Mouse (Mus musculus) hindbrain, embryonic 16.5 days (tissue): ENCODE data around the gene Znfx1. TPM values are rescaled to one million over a fixed set of nuclear protein-coding genes. Genes with fewer than 3 reads are reported as not detected.

Experiments
- ATAC-seq: fragments of 200-750 bp; cut with Nextera tagmentation; 2 replicates; pipeline ENCODE4 v1.8.0; 2017; ENCODE audit warnings: moderate TSS enrichment, moderate library complexity
- H3K27ac ChIP-seq: fragments of 300-500 bp; sonication (generic); 2 replicates; pipeline ENCODE4 v1.5.1; 2014; ENCODE audit warnings: low read depth, mild to moderate bottlenecking, control low read depth, low read length, moderate library complexity
- H3K27me3 ChIP-seq: fragments of 300-500 bp; sonication (generic); replicated peaks from 2 replicates; pipeline ENCODE4 v1.6.1; 2014; ENCODE audit warnings: low read length; ENCODE audit not compliant: control insufficient read depth, insufficient read depth
- H3K36me3 ChIP-seq: fragments of 300-500 bp; sonication (generic); 2 replicates; pipeline ENCODE4 v1.6.1; 2014; ENCODE audit warnings: mild to moderate bottlenecking, low read length, moderate library complexity, mixed read lengths; ENCODE audit not compliant: control insufficient read depth, insufficient read depth
- H3K4me1 ChIP-seq: fragments of 300-500 bp; sonication (generic); 2 replicates; pipeline ENCODE4 v1.6.1; 2014; ENCODE audit warnings: low read depth, low read length; ENCODE audit not compliant: control insufficient read depth, insufficient read depth
- H3K4me2 ChIP-seq: fragments of 300-500 bp; sonication (generic); 2 replicates; pipeline ENCODE4 v1.6.1; 2014; ENCODE audit warnings: mild to moderate bottlenecking, low read length, control low read depth, moderate library complexity
- H3K4me3 ChIP-seq: fragments of 300-500 bp; sonication (generic); 2 replicates; pipeline ENCODE4 v1.5.1; 2014; ENCODE audit warnings: mild to moderate bottlenecking, low read length, control low read depth, moderate library complexity
- H3K9ac ChIP-seq: fragments of 300-500 bp; sonication (generic); 2 replicates; pipeline ENCODE4 v1.6.1; 2014; ENCODE audit warnings: low read depth, mild to moderate bottlenecking, control low read depth, low read length, moderate library complexity
- H3K9me3 ChIP-seq: fragments of 300-500 bp; sonication (generic); 2 replicates; pipeline ENCODE4 v1.6.1; 2014; ENCODE audit warnings: mild to moderate bottlenecking, low read length, moderate library complexity; ENCODE audit not compliant: control insufficient read depth
- WGBS: fragments of 180-500 bp; shearing (Covaris S2); extraction: QIAGEN DNeasy Blood & Tissue Kit; methylation state at CpG from one replicate; pipeline ENCODE4 v1.1.7; 2014; 5-methylcytosine and 5-hydroxymethylcytosine counted together
- polyA plus RNA-seq: library from polyadenylated mRNA; unstranded; fragments of >200 nt; fragmentation: Nextera tagmentation; extraction: Ambion mirVana; gene quantifications from 2 replicates; pipeline ENCODE4 v1.2.1, GENCODE M21; 2015

The Znfx1 gene
- polyA plus RNA-seq, 1 experiment from 2014 or later: 6.8 TPM

- H3K27ac ChIP-seq: no peak overlapping the region
- H3K4me3 ChIP-seq: no peak overlapping the region
- H3K4me1 ChIP-seq: peaks cover 16% of the 10 kb centered on the region
- ATAC-seq: no peak
- H3K9me3 ChIP-seq: no peaks in the 10 kb centered on the region
- WGBS: 58% methylated on average over 3 of the region's 3 CpGs
- no peak overlapping the region for H3K9ac ChIP-seq
- H3K27me3 ChIP-seq: no peaks in the 10 kb centered on the region
- H3K36me3 ChIP-seq: peaks cover 30% of the 10 kb centered on the region
- no peak overlapping the region for H3K4me2 ChIP-seq
Measured at GRCm38 (mm10) chr2:167058814-167059387, 3.9 kb downstream of the Znfx1 start.

GRCm38 (mm10) chr2:167058201-167058600 lies 4.6 kb downstream of the Znfx1 start:
- peaks cover 30% of the 10 kb centered on the region for H3K36me3 ChIP-seq
- no peak overlapping the region for H3K4me2 ChIP-seq
- H3K4me3 ChIP-seq: no peak overlapping the region
- H3K9me3 ChIP-seq: no peaks in the 10 kb centered on the region
- H3K27me3 ChIP-seq: no peaks in the 10 kb centered on the region
- WGBS: 79% methylated on average over 3 of the region's 3 CpGs
- no peak overlapping the region for H3K27ac ChIP-seq
- no peak overlapping the region for H3K9ac ChIP-seq
- no peak for ATAC-seq
- H3K4me1 ChIP-seq: peaks cover 20% of the 10 kb centered on the region

- WGBS: 88% methylated on average over 5 of the region's 5 CpGs
Measured at GRCm38 (mm10) chr2:167056942-167057323, 5.9 kb downstream of the Znfx1 start.

GRCm38 (mm10) chr2:167056210-167056941 lies 6.4 kb downstream of the Znfx1 start:
- Histone ChIP-seq H3K4me2 (no peak overlapping the region), H3K4me3 (no peak overlapping the region), H3K36me3 (peaks cover 33% of the 10 kb centered on the region), H3K27ac (no peak overlapping the region), H3K9me3 (no peaks in the 10 kb centered on the region), H3K9ac (no peak overlapping the region), H3K27me3 (no peaks in the 10 kb centered on the region), H3K4me1 (peaks cover 14% of the 10 kb centered on the region)
- 95% methylated on average over 15 of the region's 15 CpGs for WGBS
- ATAC-seq: no peak

More at GRCm38 (mm10) chr2:167056942-167057323, 5.9 kb downstream of the Znfx1 start:
- Histone ChIP-seq H3K27ac (no peak overlapping the region), H3K36me3 (peaks cover 33% of the 10 kb centered on the region), H3K9ac (no peak overlapping the region), H3K4me1 (peaks cover 19% of the 10 kb centered on the region), H3K27me3 (no peaks in the 10 kb centered on the region), H3K9me3 (no peaks in the 10 kb centered on the region), H3K4me2 (no peak overlapping the region), H3K4me3 (no peak overlapping the region)
- ATAC-seq: no peak

GRCm38 (mm10) chr2:167055386-167055785 lies 7.4 kb downstream of the Znfx1 start:
- H3K36me3 ChIP-seq: peaks cover 33% of the 10 kb centered on the region
- H3K27me3 ChIP-seq: no peaks in the 10 kb centered on the region
- WGBS: 75% methylated on average over 15 of the region's 15 CpGs
- no peak for ATAC-seq
- no peak overlapping the region for H3K4me3 ChIP-seq
- no peak overlapping the region for H3K27ac ChIP-seq
- H3K4me2 ChIP-seq: no peak overlapping the region
- no peak overlapping the region for H3K9ac ChIP-seq
- no peaks in the 10 kb centered on the region for H3K9me3 ChIP-seq
- peaks cover 5% of the 10 kb centered on the region for H3K4me1 ChIP-seq

GRCm38 (mm10) chr2:167053127-167053844 lies 9.5 kb downstream of the Znfx1 start:
- Histone ChIP-seq H3K9me3 (no peaks in the 10 kb centered on the region), H3K9ac (peak overlapping the region; percentile 1; the same call in 1 of the 2 replicates), H3K4me1 (peaks cover 4% of the 10 kb centered on the region; the same call in 1 of the 2 replicates), H3K4me2 (no peak overlapping the region), H3K36me3 (peaks cover 48% of the 10 kb centered on the region), H3K27me3 (no peaks in the 10 kb centered on the region), H3K27ac (no peak overlapping the region), H3K4me3 (no peak overlapping the region)
- no peak for ATAC-seq
- 56% methylated on average over 9 of the region's 9 CpGs for WGBS

DNA sequence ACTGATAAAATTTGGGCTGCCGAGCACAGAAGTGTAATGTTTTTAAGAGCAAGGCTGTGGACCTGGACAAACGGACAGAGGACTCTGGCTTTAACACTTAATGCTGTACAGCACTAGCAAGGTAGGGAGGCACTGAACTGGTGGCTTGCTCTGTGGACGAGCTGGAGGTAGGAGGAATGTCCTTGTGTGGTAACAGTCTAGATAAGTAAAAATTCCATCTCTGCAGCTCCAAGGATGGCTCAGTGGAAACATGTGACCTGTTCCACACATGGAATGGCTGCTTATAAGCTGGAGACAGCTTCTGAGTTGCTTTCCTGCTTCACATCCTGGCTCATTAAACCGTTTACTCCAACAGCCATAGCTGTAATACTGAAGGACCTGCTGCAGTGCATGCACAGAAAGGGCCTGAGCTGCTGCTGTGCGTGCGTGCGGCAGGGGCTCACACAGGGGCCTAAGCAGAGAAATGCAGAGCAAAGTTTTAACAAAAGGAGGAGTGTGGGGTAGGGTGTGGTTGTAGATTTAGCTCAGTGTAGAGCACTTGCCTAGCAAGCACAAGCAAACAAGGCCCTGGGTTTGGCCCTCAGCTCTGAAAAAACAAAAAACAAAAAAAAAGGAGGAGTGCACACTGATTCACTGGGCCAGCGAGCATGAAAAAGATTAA lies 14.0 kb downstream of the Znfx1 start:
- Histone ChIP-seq H3K27me3 (no peaks in the 10 kb centered on the region), H3K36me3 (peaks cover 49% of the 10 kb centered on the region), H3K4me3 (no peak overlapping the region), H3K4me2 (no peak overlapping the region), H3K27ac (no peak overlapping the region), H3K9me3 (no peaks in the 10 kb centered on the region), H3K9ac (no peak overlapping the region), H3K4me1 (peaks cover 4% of the 10 kb centered on the region; the same call in 1 of the 2 replicates)
- no peak for ATAC-seq
- WGBS: 89% methylated on average over 8 of the region's 8 CpGs

DNA sequence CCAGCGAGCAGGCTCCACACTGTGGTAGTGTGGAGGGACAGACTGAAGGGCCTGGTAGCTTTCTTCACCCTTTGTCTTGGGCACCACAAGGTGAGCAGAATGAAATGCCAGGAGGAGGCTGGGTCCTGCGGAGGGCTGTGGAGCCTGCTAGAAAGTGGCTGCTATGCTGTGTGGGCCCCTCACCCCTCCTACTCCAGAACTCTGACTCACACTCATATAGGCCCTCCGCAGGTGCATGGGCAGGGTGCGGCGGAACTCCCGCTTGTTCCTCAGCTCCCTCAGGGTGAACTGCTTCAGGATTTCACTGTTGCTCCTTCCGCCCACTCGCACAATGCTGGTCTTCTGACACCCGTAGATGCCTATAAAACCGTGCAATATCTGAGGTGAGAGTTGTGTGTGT lies 14.6 kb downstream of the Znfx1 start:
- no peaks in the 10 kb centered on the region for H3K4me1 ChIP-seq
- no peak for ATAC-seq
- H3K9me3 ChIP-seq: no peaks in the 10 kb centered on the region
- WGBS: 94% methylated on average over 10 of the region's 10 CpGs
- H3K4me3 ChIP-seq: no peak overlapping the region
- H3K36me3 ChIP-seq: peaks cover 55% of the 10 kb centered on the region
- no peak overlapping the region for H3K27ac ChIP-seq
- no peak overlapping the region for H3K4me2 ChIP-seq
- H3K27me3 ChIP-seq: no peaks in the 10 kb centered on the region
- no peak overlapping the region for H3K9ac ChIP-seq
